Mouse (Mus musculus) erythroblast, embryonic 14.5 days (primary cell): Measurements from ENCODE around the gene Fzd4. TPM values are rescaled to one million over a fixed set of nuclear protein-coding genes. Genes with fewer than 3 reads are reported as not detected.

Experiments used
- H3K27me3 ChIP-seq: 2 replicates; pipeline ENCODE4 v1.6.1; 2012; ENCODE audit warnings: inconsistent platforms; ENCODE audit not compliant: control insufficient read depth
- H3K36me3 ChIP-seq: 2 replicates; pipeline ENCODE4 v1.6.1; 2012; ENCODE audit warnings: mild to moderate bottlenecking, inconsistent platforms; ENCODE audit not compliant: control insufficient read depth
- H3K4me1 ChIP-seq: 2 replicates; pipeline ENCODE4 v1.6.1; 2012; ENCODE audit warnings: inconsistent platforms; ENCODE audit not compliant: control insufficient read depth
- H3K4me3 ChIP-seq: replicated peaks from 2 replicates; pipeline ENCODE3; 2012; ENCODE audit warnings: moderate library complexity, mild to moderate bottlenecking, inconsistent platforms
- H3K9me3 ChIP-seq: 2 replicates; pipeline ENCODE4 v1.6.1; 2012; ENCODE audit warnings: low read length, inconsistent platforms, mixed read lengths; ENCODE audit not compliant: control insufficient read depth
- GATA1 ChIP-seq: IDR thresholded peaks from 2 replicates; pipeline ENCODE4 v1.6.1; 2012; ENCODE audit warnings: low read length, inconsistent platforms, mixed read lengths
- TAL1 ChIP-seq: IDR thresholded peaks from 3 replicates; pipeline ENCODE4 v1.6.1; 2012; ENCODE audit warnings: low read length, inconsistent platforms, mixed read lengths
- polyA plus RNA-seq: library from polyadenylated mRNA; stranded (reverse); fragments of >175 nt; gene quantifications from 2 replicates; pipeline ENCODE4 v1.2.3, GENCODE M21; 2012

Gene Fzd4
- polyA plus RNA-seq, result not detected in 2 replicates

DNA sequence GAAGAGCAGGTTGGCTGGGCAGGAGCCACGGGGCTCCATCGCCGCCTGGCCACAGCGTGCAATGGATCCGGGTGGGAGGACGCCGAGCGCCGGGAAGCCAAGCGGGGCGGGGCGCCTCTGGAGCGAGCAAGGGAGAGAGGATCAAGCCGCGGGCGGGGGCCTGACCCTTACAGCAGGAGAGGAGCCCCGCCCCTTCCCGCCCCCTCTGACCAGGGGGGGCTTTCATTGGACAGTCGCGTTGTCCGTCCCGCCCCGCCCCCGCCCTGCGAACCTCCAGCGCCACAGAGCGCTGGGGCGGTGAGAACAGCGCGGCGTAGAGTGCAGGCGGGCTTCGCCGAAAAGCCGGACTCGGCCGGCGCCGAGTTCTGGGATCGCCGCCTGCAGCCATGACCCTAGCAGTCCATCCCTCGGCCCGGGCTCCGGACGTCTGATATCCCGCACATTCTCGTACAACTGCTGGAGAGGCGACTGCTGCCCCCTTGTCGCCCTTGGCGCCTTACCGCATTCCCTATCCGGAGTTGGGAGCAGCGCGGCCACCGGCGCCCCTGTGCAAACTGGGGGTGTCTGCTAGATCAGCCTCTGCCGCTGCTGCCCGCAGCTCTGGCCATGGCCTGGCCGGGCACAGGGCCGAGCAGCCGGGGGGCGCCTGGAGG is at the start of gene Fzd4, which contains the start of gene Tmem135:
Gene Fzd4 (plus strand): TSS at position 275 of the 653 bp plus-strand sequence.
Gene Tmem135 (minus strand): TSS at position 142 of the 653 bp plus-strand sequence.
- Histone ChIP-seq H3K4me3 (peak within 1 kb of the TSS; percentile 62), H3K9me3 (peaks cover 2% of the 10 kb centered on the region; the same call in 1 of the 2 replicates), H3K27me3 (peaks cover 62% of the 10 kb centered on the region), H3K36me3 (no peaks in the 10 kb centered on the region; the same call in 1 of the 2 replicates), H3K4me1 (peaks cover 20% of the 10 kb centered on the region)
- TF ChIP-seq GATA1, result no peak
- no peak for TF ChIP-seq TAL1

- H3K9me3 ChIP-seq, result no peaks in the 10 kb centered on the region
- H3K27me3 ChIP-seq, result no peaks in the 10 kb centered on the region
- no peak overlapping the region for H3K4me3 ChIP-seq
- no peaks in the 10 kb centered on the region for H3K36me3 ChIP-seq
- H3K4me1 ChIP-seq, result no peaks in the 10 kb centered on the region
- TF ChIP-seq TAL1 (no peak), GATA1 (no peak)
Measured at GRCm38 (mm10) chr7:89355519-89356255, 48.5 kb upstream of the Fzd4 start.

- Histone ChIP-seq H3K4me3 (no peak overlapping the region), H3K36me3 (no peaks in the 10 kb centered on the region), H3K9me3 (no peaks in the 10 kb centered on the region), H3K4me1 (no peaks in the 10 kb centered on the region), H3K27me3 (no peaks in the 10 kb centered on the region)
- TF ChIP-seq GATA1 (no peak), TAL1 (no peak)
Measured at GRCm38 (mm10) chr7:89356307-89356706, 47.8 kb upstream of the Fzd4 start.

GRCm38 (mm10) chr7:89363975-89364374 is 40.2 kb upstream of the Fzd4 start:
- TF ChIP-seq TAL1, result no peak
- TF ChIP-seq GATA1, result no peak
- no peaks in the 10 kb centered on the region for H3K36me3 ChIP-seq
- no peak overlapping the region for H3K4me3 ChIP-seq

DNA sequence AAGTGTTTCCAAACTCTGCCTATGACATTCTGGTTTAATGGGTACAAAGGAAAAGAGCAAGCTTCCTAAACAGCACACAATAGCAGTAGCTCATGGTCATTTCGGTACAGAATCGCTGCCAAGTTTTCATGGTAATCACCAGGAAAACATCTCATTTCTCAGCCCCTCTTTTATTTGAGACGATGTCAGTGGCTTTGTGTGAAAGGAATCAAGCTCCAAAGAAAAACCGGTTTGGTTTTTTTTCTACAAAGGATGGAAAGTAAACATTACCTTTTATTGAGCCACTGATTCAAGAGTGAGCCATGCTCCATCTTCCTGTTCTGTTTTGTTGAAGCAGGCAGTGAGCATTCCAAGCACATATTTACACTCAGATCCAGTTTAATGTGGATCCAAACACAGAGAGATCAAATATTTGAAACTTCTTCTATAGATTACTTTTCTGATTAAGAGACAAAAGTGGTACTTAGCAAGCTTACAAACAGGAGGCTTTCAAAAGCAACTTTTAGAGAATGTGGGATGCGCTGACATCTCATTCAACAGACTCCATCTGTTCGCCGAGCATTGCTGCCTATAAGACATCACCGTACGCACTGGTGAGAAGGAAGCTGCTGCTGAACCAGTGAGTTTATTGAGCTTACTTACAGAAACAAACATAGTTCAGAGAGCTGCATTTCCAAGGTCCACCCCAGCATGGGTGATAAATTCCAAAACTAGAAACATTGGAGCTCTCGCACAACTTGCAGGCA is 38.8 kb upstream of the Fzd4 start:
- Histone ChIP-seq H3K9me3 (no peaks in the 10 kb centered on the region), H3K27me3 (no peaks in the 10 kb centered on the region), H3K4me1 (peaks cover 5% of the 10 kb centered on the region), H3K36me3 (no peaks in the 10 kb centered on the region), H3K4me3 (no peak overlapping the region)
- TF ChIP-seq TAL1 (no peak), GATA1 (no peak)

More at GRCm38 (mm10) chr7:89363975-89364374, 40.2 kb upstream of the Fzd4 start:
- Histone ChIP-seq H3K27me3 (no peaks in the 10 kb centered on the region), H3K4me1 (peaks cover 5% of the 10 kb centered on the region), H3K9me3 (no peaks in the 10 kb centered on the region)

DNA sequence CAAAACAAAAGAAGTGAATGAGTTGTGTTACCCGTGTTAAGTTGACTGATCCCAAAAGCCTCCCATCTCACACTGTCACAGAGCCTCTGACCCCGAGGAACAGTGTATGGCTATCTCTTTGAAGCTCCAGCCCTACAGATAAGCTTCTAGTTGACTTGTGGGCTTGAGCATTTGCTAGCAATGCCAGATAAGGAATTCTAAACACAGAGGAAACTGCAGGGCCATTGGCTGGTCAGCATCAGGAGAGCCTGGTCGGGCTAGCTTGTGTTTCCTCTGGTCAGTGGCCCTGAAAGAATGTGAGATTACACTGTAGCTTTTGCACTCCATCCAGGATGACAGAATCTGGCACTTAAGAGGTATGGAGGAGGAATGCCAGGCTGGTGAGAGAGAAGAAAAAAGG is 36.5 kb upstream of the Fzd4 start:
- Histone ChIP-seq H3K4me3 (no peak overlapping the region), H3K36me3 (no peaks in the 10 kb centered on the region), H3K9me3 (no peaks in the 10 kb centered on the region), H3K4me1 (peaks cover 5% of the 10 kb centered on the region), H3K27me3 (no peaks in the 10 kb centered on the region)
- TF ChIP-seq TAL1 (no peak), GATA1 (no peak)

- Histone ChIP-seq H3K4me1 (peaks cover 5% of the 10 kb centered on the region), H3K9me3 (no peaks in the 10 kb centered on the region)
- TF ChIP-seq TAL1 (no peak), GATA1 (no peak)
Measured at GRCm38 (mm10) chr7:89370086-89370485, 34.1 kb upstream of the Fzd4 start.

DNA sequence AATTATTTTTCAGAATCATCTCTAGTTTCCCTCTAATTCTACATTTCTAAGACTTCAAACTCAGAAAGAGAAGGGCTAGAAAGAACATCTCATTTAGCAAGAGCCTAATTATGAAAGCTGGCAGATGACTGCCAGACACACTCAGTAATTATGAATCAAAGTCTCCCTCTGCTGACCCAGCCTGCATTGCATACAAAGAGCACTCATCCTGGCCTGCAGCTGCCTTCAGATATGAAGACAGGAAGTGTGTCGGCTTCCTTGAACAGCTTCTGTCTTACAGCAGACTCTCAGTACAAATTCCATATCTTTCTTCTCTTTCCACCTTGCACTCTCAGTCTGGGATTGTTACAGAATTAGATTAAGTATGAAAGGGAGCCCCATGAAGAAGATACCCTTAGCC is 33.2 kb upstream of the Fzd4 start:
- TF ChIP-seq GATA1 (no peak), TAL1 (no peak)
- Histone ChIP-seq H3K27me3 (no peaks in the 10 kb centered on the region), H3K4me1 (peaks cover 5% of the 10 kb centered on the region), H3K4me3 (no peak overlapping the region), H3K9me3 (no peaks in the 10 kb centered on the region), H3K36me3 (no peaks in the 10 kb centered on the region)

More at GRCm38 (mm10) chr7:89370086-89370485, 34.1 kb upstream of the Fzd4 start:
- H3K27me3 ChIP-seq, result no peaks in the 10 kb centered on the region
- H3K4me3 ChIP-seq, result no peak overlapping the region
- no peaks in the 10 kb centered on the region for H3K36me3 ChIP-seq

GRCm38 (mm10) chr7:89371623-89372295 is 32.4 kb upstream of the Fzd4 start:
- Histone ChIP-seq H3K9me3 (no peaks in the 10 kb centered on the region), H3K4me1 (peaks cover 5% of the 10 kb centered on the region), H3K27me3 (no peaks in the 10 kb centered on the region), H3K36me3 (no peaks in the 10 kb centered on the region), H3K4me3 (no peak overlapping the region)
- TF ChIP-seq TAL1 (no peak), GATA1 (no peak)
